Mouse (Mus musculus) heart, embryonic 15.5 days (tissue): ENCODE data around the gene Teddm1a. TPM values are rescaled to one million over a fixed set of nuclear protein-coding genes. Genes with fewer than 3 reads are reported as not detected.

ENCODE experiments used
- ATAC-seq: fragments of 200-750 bp; cut with Nextera tagmentation; replicated peaks from 2 replicates; pipeline ENCODE4 v1.8.0; 2017; ENCODE audit warnings: low read depth, moderate TSS enrichment; ENCODE audit not compliant: insufficient number of reproducible peaks, insufficient read depth, low FRiP score
- H3K27ac ChIP-seq: fragments of 300-500 bp; sonication (generic); 2 replicates; pipeline ENCODE4 v1.5.1; 2015; ENCODE audit warnings: mild to moderate bottlenecking, inconsistent platforms
- H3K27me3 ChIP-seq: fragments of 300-500 bp; sonication (generic); 2 replicates; pipeline ENCODE4 v1.6.1; 2015; ENCODE audit warnings: inconsistent platforms
- H3K36me3 ChIP-seq: fragments of 300-500 bp; sonication (generic); 2 replicates; pipeline ENCODE4 v1.6.1; 2015; ENCODE audit warnings: mild to moderate bottlenecking, inconsistent platforms
- H3K4me1 ChIP-seq: fragments of 300-500 bp; sonication (generic); replicated peaks from 2 replicates; pipeline ENCODE4 v1.6.1; 2015; ENCODE audit warnings: inconsistent platforms
- H3K4me2 ChIP-seq: fragments of 300-500 bp; sonication (generic); 2 replicates; pipeline ENCODE4 v1.6.1; 2015; ENCODE audit warnings: inconsistent platforms, mild to moderate bottlenecking, moderate library complexity
- H3K4me3 ChIP-seq: fragments of 300-500 bp; sonication (generic); 2 replicates; pipeline ENCODE4 v1.5.1; 2015; ENCODE audit warnings: mild to moderate bottlenecking, inconsistent platforms
- H3K9ac ChIP-seq: fragments of 300-500 bp; sonication (generic); 2 replicates; pipeline ENCODE4 v1.6.1; 2015; ENCODE audit warnings: mild to moderate bottlenecking, inconsistent platforms
- H3K9me3 ChIP-seq: fragments of 300-500 bp; sonication (generic); replicated peaks from 2 replicates; pipeline ENCODE4 v1.6.1; 2016; ENCODE audit warnings: inconsistent platforms
- WGBS: fragments of 180-500 bp; shearing (Covaris S2); methylation state at CpG from one replicate; pipeline ENCODE4 v1.1.7; 2015; ENCODE audit warnings: mixed read lengths; 5-methylcytosine and 5-hydroxymethylcytosine counted together
- polyA plus RNA-seq: library from polyadenylated mRNA; unstranded; fragments of >200 nt; fragmentation: Nextera tagmentation; extraction: Ambion mirVana; gene quantifications from 2 replicates; pipeline ENCODE4 v1.2.1, GENCODE M21; 2015

The Teddm1a gene
- polyA plus RNA-seq, 1 experiment from 2014 or later: not detected

DNA sequence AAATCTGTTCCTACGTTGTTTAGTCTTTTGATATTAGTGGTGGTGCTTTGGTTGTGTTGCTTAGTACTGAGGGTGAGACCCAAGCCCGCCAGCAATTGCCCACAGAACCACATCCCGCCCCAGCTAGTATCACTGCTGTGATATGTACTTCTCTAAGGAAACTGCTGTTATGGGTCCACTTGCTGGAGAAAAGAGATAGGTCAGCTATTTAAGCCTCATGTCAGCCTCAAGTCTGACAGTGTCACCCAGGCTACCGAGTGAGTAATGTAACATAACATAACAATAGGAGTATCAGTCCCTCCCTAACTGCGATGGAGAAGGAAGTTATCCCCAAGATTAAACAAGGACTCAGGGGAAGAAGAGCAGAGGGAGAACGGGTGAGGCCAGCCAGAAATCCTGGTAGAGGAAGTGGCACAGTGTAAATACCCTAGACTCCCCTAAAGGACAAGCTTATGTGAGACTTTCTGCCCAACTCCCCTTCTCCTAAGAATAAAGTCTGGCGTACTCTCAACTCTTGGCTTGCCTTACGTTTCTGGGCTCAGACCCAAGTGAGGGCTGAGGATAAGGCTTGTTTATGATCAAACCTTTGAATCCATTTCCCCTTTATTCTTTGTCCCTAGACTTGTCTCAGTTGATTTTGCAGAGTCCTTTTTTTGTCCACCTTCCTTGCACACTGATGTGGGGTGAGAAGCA, 2.8 kb downstream of the Teddm1a start:
- WGBS: 39% methylated on average over 8 of the region's 8 CpGs
- H3K4me2 ChIP-seq: no peak overlapping the region
- H3K9ac ChIP-seq: no peak overlapping the region

DNA sequence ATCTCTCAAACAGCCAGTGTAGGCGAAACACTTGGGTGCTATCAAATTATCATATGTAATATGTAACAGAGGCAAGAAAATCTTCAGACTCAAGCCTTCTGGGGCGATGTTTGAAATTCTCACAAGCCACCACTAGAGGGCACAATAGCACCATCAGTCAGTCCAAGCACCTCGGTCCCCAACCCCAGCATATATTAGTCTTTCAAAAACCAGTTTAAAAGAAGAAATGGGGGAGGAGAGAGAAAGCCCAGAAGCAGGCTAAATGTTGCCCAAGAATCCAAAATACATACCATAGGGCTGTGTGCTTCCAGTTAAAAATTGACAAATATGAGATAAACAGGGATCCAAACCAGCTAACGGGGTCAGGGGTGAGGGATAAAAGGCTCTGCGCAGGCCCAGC, 3.4 kb downstream of the Teddm1a start:
- Histone ChIP-seq H3K27ac (no peak overlapping the region), H3K4me3 (no peak overlapping the region), H3K4me2 (no peak overlapping the region), H3K4me1 (peaks cover 8% of the 10 kb centered on the region), H3K9ac (no peak overlapping the region), H3K36me3 (no peaks in the 10 kb centered on the region), H3K27me3 (no peaks in the 10 kb centered on the region), H3K9me3 (no peaks in the 10 kb centered on the region)
- ATAC-seq: no peak
- WGBS: 36% methylated on average over 5 of the region's 5 CpGs

More for the DNA sequence above, 2.8 kb downstream of the Teddm1a start:
- peak overlapping the region; percentile 9; the same call in 1 of the 2 replicates for H3K27ac ChIP-seq
- peaks cover 8% of the 10 kb centered on the region for H3K4me1 ChIP-seq
- H3K4me3 ChIP-seq: no peak overlapping the region
- no peaks in the 10 kb centered on the region for H3K9me3 ChIP-seq
- H3K36me3 ChIP-seq: no peaks in the 10 kb centered on the region
- H3K27me3 ChIP-seq: no peaks in the 10 kb centered on the region
- ATAC-seq: no peak

DNA sequence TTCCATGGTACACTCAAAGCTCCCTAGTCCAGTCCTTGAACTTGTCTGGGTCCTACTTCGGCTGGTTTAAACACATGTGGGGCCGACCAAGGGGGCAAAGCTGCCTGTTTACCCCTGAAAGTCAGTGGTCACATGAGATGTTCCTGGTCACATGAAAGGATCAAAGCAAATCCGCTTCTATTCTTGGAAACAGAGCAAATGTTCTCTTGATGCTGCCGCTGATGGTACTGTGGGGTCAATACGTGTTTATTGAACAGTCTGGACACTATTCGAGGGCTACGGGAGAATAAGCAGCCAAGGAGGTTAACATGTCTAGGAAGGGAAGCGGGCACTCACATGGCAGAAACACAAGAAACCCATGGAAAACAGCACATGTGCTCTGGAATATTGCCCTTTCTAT, 5.7 kb downstream of the Teddm1a start:
- H3K9me3 ChIP-seq: no peaks in the 10 kb centered on the region
- H3K4me1 ChIP-seq: peaks cover 20% of the 10 kb centered on the region
- no peak overlapping the region for H3K27ac ChIP-seq
- WGBS: 77% methylated on average over 8 of the region's 8 CpGs
- no peaks in the 10 kb centered on the region for H3K27me3 ChIP-seq
- no peak overlapping the region for H3K4me3 ChIP-seq
- H3K36me3 ChIP-seq: no peaks in the 10 kb centered on the region
- no peak overlapping the region for H3K4me2 ChIP-seq
- ATAC-seq: no peak
- H3K9ac ChIP-seq: no peak overlapping the region

DNA sequence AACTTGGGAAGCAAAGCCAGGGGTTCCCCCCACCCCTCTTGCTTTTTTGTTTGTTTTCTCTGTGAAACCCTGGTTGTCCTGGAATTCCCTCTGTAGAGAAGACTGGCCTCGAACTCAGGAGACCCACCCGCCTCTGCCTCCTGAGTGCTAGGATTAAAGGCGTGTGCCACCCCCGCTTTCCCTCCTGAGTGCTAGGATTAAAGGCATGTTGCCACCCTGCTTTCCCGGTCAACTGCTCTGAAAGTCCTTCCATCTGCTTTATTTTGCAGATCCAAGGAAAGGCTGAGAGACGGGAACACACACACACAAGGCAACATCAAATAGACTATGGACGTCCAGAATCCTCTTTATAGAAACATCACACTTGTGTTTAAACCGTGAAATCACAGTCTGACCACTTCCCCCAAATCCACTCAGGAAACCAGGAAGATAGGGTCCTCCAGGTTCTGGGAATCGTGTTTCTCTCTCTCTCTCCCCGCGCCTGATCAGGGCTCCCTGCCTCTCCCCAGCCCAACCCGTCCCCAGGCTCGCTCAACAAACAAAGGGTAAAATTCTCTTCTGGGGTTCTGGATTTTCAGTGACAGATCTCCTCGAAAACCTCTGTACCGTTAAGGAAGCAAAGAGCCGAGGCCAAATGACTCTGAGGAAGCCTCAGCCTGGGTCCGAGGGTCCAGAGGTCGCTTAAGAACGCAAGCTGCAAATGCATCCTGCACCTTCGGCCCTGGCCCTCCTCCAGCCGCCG, 7.6 kb downstream of the Teddm1a start:
- peak; percentile 38; the same call in 1 of the 2 replicates for ATAC-seq
- WGBS: 20% methylated on average over 22 of the region's 22 CpGs
- H3K4me3 ChIP-seq: peak overlapping the region; percentile 76

DNA sequence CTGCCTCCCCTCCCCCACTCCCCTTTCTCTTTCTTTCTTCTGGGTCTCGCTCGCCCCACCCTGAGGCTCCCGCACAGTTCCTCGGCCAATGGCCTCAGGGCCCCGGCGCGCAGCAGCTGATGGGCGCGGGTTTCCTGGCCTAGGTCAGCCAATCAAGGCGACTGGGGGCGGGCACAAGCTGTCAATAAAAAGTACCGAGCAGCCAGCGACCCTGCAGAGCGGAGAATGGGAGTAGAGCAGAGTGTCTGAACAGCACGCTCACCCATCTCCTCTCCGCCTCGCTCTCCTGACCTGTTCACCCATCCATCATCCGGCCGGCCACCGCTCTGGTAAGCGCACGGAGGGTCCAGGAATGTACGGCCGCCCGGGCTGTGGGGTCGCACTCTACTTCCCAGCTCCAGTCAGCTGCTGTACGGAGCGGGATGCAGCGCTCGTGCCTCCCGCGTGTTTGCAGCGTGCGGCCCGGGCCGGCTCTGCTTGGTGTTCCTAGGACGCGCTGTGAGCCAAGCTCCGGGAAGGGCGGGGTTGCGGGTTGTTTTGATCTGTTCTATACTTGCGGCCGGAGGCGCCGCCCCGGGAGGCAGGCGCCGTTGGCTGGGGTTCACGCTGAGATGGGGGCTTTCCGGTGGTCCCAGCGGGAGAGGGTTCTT, 8.3 kb downstream of the Teddm1a start, which contains the start of the genes Glul and Teddm2:
TSS of gene Glul (plus strand) at position 214 of the 650 bp plus-strand sequence.
TSS of gene Teddm2 (minus strand) at position 498 of the 650 bp plus-strand sequence.
- H3K9ac ChIP-seq: peak within 1 kb of the TSS; percentile 80
- H3K27me3 ChIP-seq: no peaks in the 10 kb centered on the region
- peaks cover 17% of the 10 kb centered on the region for H3K4me1 ChIP-seq
- peak within 1 kb of the TSS; percentile 80 for H3K4me2 ChIP-seq
- peaks cover 22% of the 10 kb centered on the region for H3K36me3 ChIP-seq
- peak; percentile 97 for ATAC-seq
- peak within 1 kb of the TSS; percentile 76 for H3K4me3 ChIP-seq
- under 1% methylated on average over 51 of the region's 51 CpGs for WGBS
- no peaks in the 10 kb centered on the region for H3K9me3 ChIP-seq
- H3K27ac ChIP-seq: peak within 1 kb of the TSS; percentile 95

More for the DNA sequence above, 7.6 kb downstream of the Teddm1a start:
- Histone ChIP-seq H3K27ac (peak overlapping the region; percentile 95), H3K9ac (peak overlapping the region; percentile 59), H3K4me1 (peaks cover 20% of the 10 kb centered on the region), H3K27me3 (no peaks in the 10 kb centered on the region), H3K9me3 (no peaks in the 10 kb centered on the region), H3K36me3 (peaks cover 15% of the 10 kb centered on the region), H3K4me2 (peak overlapping the region; percentile 80)

DNA sequence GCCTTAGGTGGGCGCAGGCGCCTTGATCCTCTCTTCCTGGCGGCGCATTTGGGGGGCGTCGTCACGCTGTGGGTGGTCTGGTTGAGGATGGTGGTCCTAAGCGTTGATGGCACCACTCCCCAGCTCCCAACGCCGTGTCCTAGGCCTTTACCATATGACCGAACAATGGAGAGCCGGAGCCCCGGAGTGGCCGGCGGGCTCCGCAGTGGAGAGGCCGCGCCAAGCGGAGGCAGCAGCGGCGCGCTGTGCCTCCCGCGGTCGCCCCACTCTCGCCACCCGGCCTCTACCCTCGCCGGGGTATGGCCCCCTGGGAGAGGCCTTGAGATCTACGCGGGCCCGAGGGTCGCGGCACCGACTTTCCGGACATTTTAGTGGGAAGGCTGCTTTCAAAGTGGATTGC, 8.8 kb downstream of the Teddm1a start:
- under 1% methylated on average over 36 of the region's 36 CpGs for WGBS

DNA sequence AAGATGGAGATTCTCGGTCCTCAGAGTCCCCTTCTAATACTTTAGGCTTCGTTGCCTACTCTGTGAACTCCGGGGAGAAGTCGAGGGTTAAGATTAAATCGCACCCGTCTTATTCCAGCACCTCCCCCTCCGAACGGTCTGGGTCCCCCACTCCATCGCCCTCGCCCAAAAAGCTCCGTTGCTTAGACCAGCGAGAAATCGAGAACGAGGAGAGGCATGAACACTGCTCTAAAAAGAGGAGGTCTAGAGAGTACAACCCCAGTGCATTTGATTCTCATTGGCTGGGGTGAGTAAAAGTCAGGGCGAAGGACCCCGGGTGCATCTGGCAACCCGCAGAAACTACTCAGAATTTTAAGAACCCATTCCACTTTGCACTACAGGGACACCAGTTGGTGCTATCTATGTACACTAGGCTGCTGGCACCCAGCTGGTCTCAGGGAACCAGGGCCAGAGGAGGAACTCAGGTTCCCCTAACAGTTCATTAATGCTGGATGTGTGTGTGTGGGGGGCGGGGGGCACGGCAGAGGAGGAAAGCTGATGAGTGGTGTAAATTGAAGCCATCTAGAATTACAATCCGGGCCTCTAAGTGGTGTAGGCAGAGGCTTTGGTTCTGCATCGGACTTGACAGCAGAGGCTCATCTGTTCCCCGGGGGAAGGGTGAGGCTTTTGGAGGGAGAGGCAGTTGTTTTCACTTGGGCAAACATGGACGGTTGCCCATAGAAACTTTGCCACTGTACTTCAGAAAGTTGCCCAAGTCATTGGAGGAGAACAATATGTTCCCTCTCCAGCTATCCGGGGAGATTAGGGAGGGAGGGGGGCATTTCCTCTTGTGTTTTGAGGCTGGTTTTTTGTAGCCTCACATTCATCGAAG, 9.6 kb downstream of the Teddm1a start:
- WGBS: 3% methylated on average over 25 of the region's 25 CpGs
- Histone ChIP-seq H3K4me2 (peak overlapping the region; percentile 80), H3K4me3 (peak overlapping the region; percentile 76), H3K4me1 (peaks cover 17% of the 10 kb centered on the region), H3K9me3 (no peaks in the 10 kb centered on the region), H3K27ac (peak overlapping the region; percentile 95), H3K36me3 (peaks cover 34% of the 10 kb centered on the region), H3K9ac (peak overlapping the region; percentile 80), H3K27me3 (no peaks in the 10 kb centered on the region)
- no peak for ATAC-seq

More for the DNA sequence above, 8.8 kb downstream of the Teddm1a start:
- no peaks in the 10 kb centered on the region for H3K9me3 ChIP-seq
- peaks cover 27% of the 10 kb centered on the region for H3K36me3 ChIP-seq
- H3K9ac ChIP-seq: peak overlapping the region; percentile 80
- H3K27ac ChIP-seq: peak overlapping the region; percentile 95
- H3K4me3 ChIP-seq: peak overlapping the region; percentile 76
- peak overlapping the region; percentile 80 for H3K4me2 ChIP-seq
- no peaks in the 10 kb centered on the region for H3K27me3 ChIP-seq
- H3K4me1 ChIP-seq: peaks cover 17% of the 10 kb centered on the region
- ATAC-seq: peak; percentile 40

DNA sequence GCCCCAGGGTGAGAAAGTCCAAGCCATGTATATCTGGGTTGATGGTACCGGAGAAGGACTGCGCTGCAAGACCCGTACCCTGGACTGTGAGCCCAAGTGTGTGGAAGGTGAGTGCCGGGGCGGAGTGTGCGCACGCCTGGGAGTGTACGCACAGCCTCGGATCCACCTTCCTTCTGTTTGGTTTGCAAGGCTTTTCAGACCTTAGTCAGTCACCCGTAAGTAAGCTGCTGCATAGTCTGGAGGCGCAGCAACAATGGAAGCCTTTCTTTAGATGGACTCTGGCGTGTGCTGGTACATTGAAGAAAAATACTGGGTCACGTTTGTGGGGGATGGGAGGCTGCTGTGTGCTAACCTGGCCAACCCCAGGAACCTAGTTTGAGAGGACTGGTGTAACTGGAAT, 11.5 kb downstream of the Teddm1a start:
- Histone ChIP-seq H3K27me3 (no peaks in the 10 kb centered on the region), H3K4me2 (no peak overlapping the region), H3K4me1 (peaks cover 17% of the 10 kb centered on the region), H3K36me3 (peaks cover 53% of the 10 kb centered on the region), H3K9me3 (no peaks in the 10 kb centered on the region), H3K4me3 (no peak overlapping the region), H3K9ac (no peak overlapping the region), H3K27ac (no peak overlapping the region)
- no peak for ATAC-seq
- WGBS: 91% methylated on average over 13 of the region's 13 CpGs

DNA sequence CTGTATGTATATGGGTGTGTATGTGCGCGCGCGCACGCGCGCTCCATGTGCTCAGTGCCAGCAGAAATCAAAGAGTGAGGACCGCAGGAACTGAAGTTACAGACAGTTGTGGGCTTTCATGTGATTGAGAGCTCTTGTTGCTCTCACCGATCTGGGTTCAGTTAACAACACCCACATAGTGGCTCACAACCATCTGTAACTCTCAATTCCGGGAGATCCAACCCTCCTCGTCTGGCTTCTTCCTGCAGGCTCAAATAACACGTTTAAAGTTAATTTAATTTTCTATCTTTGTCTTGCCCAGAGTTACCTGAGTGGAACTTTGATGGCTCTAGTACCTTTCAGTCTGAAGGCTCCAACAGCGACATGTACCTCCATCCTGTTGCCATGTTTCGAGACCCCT, 12.7 kb downstream of the Teddm1a start:
- Histone ChIP-seq H3K9me3 (no peaks in the 10 kb centered on the region), H3K36me3 (peaks cover 63% of the 10 kb centered on the region), H3K27me3 (no peaks in the 10 kb centered on the region), H3K27ac (no peak overlapping the region), H3K4me1 (peaks cover 12% of the 10 kb centered on the region; the same call in 1 of the 2 replicates), H3K4me2 (no peak overlapping the region), H3K4me3 (no peak overlapping the region), H3K9ac (no peak overlapping the region)
- 95% methylated on average over 14 of the region's 14 CpGs for WGBS
- ATAC-seq: no peak

DNA sequence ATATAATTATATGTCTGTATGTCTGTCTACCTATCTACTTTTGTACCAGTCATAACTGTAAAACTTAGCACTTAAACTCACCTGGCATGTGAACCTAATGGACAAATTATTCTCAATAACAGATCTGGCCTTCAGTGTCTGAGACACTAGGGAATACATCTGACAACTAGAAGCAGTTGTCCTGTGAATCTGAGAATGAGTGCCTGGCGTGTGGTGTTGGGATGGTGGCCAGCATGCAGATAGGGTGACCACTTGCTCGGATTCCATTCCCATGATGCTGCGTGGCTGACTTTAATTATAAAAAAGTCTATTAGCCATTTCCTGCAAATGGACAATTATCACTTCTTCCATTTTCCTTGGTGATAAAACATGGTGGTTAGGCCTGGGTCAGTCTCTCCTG, 14.3 kb downstream of the Teddm1a start:
- Histone ChIP-seq H3K27ac (no peak overlapping the region), H3K9ac (no peak overlapping the region), H3K4me3 (no peak overlapping the region), H3K4me2 (no peak overlapping the region), H3K9me3 (no peaks in the 10 kb centered on the region), H3K4me1 (peaks cover 11% of the 10 kb centered on the region; the same call in 1 of the 2 replicates), H3K36me3 (peaks cover 73% of the 10 kb centered on the region), H3K27me3 (no peaks in the 10 kb centered on the region)
- WGBS: 74% methylated on average over 3 of the region's 3 CpGs
- no peak for ATAC-seq
